Mouse (Mus musculus) right cerebral cortex, postnatal 36 days (tissue): ENCODE data around the gene Acox3.
"Not testable (repeated sequence)": the region's sequence is repeated elsewhere in the genome, so short reads cannot be mapped to it uniquely, and the experiment has no call there.

Experiments
- DNase-seq, 2 experiments: peaks; one replicate each; pipeline ENCODE4 v3.0.0; 2022; ENCODE audit warnings: low spot score in 2 of 2, mixed read lengths in 1 of 2

Gene Acox3

GRCm38 (mm10) chr5:35576409-35577020, 6.3 kb upstream of the Acox3 start:
- no peak for DNase-seq

- DNase-seq, result no peak
These were observed 4.4 kb upstream of the Acox3 start for GRCm38 (mm10) chr5:35578411-35578810.

- DNase-seq, result no peak
These were observed 3.5 kb upstream of the Acox3 start for GRCm38 (mm10) chr5:35579247-35579893.

- DNase-seq, result no peak
These were observed 2.5 kb upstream of the Acox3 start for GRCm38 (mm10) chr5:35580156-35580922.

- no peak for DNase-seq
These were observed 462 bp downstream of the Acox3 start for GRCm38 (mm10) chr5:35583221-35583783.

- not testable (repeated sequence) for DNase-seq
These were observed 1.4 kb downstream of the Acox3 start for GRCm38 (mm10) chr5:35584259-35584658.

GRCm38 (mm10) chr5:35591497-35591896, 8.7 kb downstream of the Acox3 start:
- DNase-seq, result no peak

- DNase-seq, result no peak
These were observed 9.4 kb downstream of the Acox3 start for GRCm38 (mm10) chr5:35592081-35592736.

GRCm38 (mm10) chr5:35592824-35593223, 10.0 kb downstream of the Acox3 start:
- no peak for DNase-seq

GRCm38 (mm10) chr5:35593272-35593671, 10.4 kb downstream of the Acox3 start:
- no peak for DNase-seq

- no peak for DNase-seq
These were observed 11.9 kb downstream of the Acox3 start for GRCm38 (mm10) chr5:35594768-35595167.

GRCm38 (mm10) chr5:35595706-35596105, 12.9 kb downstream of the Acox3 start:
- peak; percentile 34 to 41 for DNase-seq

- no peak for DNase-seq
These were observed 13.6 kb downstream of the Acox3 start for GRCm38 (mm10) chr5:35596169-35597160.

GRCm38 (mm10) chr5:35600233-35600632, 17.4 kb downstream of the Acox3 start:
- DNase-seq, result no peak

- no peak for DNase-seq
These were observed 18.7 kb downstream of the Acox3 start for GRCm38 (mm10) chr5:35601526-35601925.

GRCm38 (mm10) chr5:35605355-35605754, 22.5 kb downstream of the Acox3 start:
- no peak for DNase-seq

- no peak for DNase-seq
These were observed 24.0 kb downstream of the Acox3 start for GRCm38 (mm10) chr5:35606800-35607199.

- no peak for DNase-seq
These were observed 24.9 kb downstream of the Acox3 start for GRCm38 (mm10) chr5:35607784-35608183.

- DNase-seq, result no peak
These were observed 25.7 kb downstream of the Acox3 start for GRCm38 (mm10) chr5:35608559-35608958.

GRCm38 (mm10) chr5:35609381-35609780, 26.5 kb downstream of the Acox3 start:
- no peak for DNase-seq

- DNase-seq, result no peak
These were observed 27.1 kb downstream of the Acox3 start for GRCm38 (mm10) chr5:35609971-35610370.
